Mouse (Mus musculus) heart, embryonic 14.5 days (tissue): ENCODE results near the gene Slc30a2. TPM values are rescaled to one million over a fixed set of nuclear protein-coding genes. Genes with fewer than 3 reads are reported as not detected.

Source experiments
- ATAC-seq: fragments of 200-750 bp; cut with Nextera tagmentation; 2 replicates; pipeline ENCODE4 v1.8.0; 2017; ENCODE audit warnings: low read depth, moderate TSS enrichment; ENCODE audit not compliant: insufficient number of reproducible peaks, insufficient read depth, low FRiP score
- H3K27ac ChIP-seq, 2 experiments: fragments of 200-500 bp in 1 of 2; fragments of 300-500 bp in 1 of 2; sonication (generic) in 1 of 2; replicated peaks in 1 of 2; 2 replicates each; pipeline ENCODE4 v1.5.1; 2012 to 2014; ENCODE audit warnings: low read depth in 2 of 2, low read length in 2 of 2, control low read depth in 1 of 2, mild to moderate bottlenecking in 1 of 2, mixed read lengths in 1 of 2; ENCODE audit not compliant: control insufficient read depth in 1 of 2, insufficient read depth in 1 of 2
- H3K27me3 ChIP-seq: fragments of 300-500 bp; sonication (generic); 2 replicates; pipeline ENCODE4 v1.6.1; 2014; ENCODE audit warnings: mild to moderate bottlenecking, low read length, control low read depth; ENCODE audit not compliant: control insufficient read depth, insufficient read depth
- H3K36me3 ChIP-seq: fragments of 300-500 bp; sonication (generic); 2 replicates; pipeline ENCODE4 v1.6.1; 2014; ENCODE audit warnings: mild to moderate bottlenecking, control low read depth, low read length, mixed read lengths; ENCODE audit not compliant: control insufficient read depth, insufficient read depth
- H3K4me1 ChIP-seq, 2 experiments: fragments of 200-500 bp in 1 of 2; fragments of 300-500 bp in 1 of 2; sonication (generic) in 1 of 2; 2 replicates each; pipeline ENCODE4 v1.6.1; 2012 to 2014; ENCODE audit warnings: low read length in 2 of 2, control low read depth in 1 of 2, mixed read lengths in 1 of 2; ENCODE audit not compliant: control insufficient read depth in 2 of 2, insufficient read depth in 2 of 2
- H3K4me2 ChIP-seq: fragments of 300-500 bp; sonication (generic); 2 replicates; pipeline ENCODE4 v1.6.1; 2014; ENCODE audit warnings: mild to moderate bottlenecking, low read length
- H3K4me3 ChIP-seq, 2 experiments: fragments of 200-500 bp in 1 of 2; fragments of 300-500 bp in 1 of 2; sonication (generic) in 1 of 2; 2 replicates each; pipeline ENCODE4 v1.5.1; 2012 to 2014; ENCODE audit warnings: low read length in 2 of 2, mild to moderate bottlenecking in 2 of 2, control low read depth in 1 of 2, low read depth in 1 of 2, moderate library complexity in 1 of 2; ENCODE audit not compliant: control insufficient read depth in 1 of 2, insufficient read depth in 1 of 2
- H3K9ac ChIP-seq: fragments of 300-500 bp; sonication (generic); 2 replicates; pipeline ENCODE4 v1.6.1; 2014; ENCODE audit warnings: mild to moderate bottlenecking, low read length
- H3K9me3 ChIP-seq: fragments of 300-500 bp; sonication (generic); 2 replicates; pipeline ENCODE4 v1.6.1; 2016; ENCODE audit warnings: low read length, control low read depth; ENCODE audit not compliant: control insufficient read depth
- WGBS: fragments of 180-500 bp; shearing (Covaris S2); extraction: QIAGEN DNeasy Blood & Tissue Kit; methylation state at CpG from one replicate; pipeline ENCODE4 v1.1.7; 2014; 5-methylcytosine and 5-hydroxymethylcytosine counted together
- polyA plus RNA-seq: library from polyadenylated mRNA; unstranded; fragments of >200 nt; fragmentation: Nextera tagmentation; extraction: Ambion mirVana; gene quantifications from 2 replicates; pipeline ENCODE4 v1.2.1, GENCODE M21; 2014

Slc30a2 gene
- polyA plus RNA-seq, 1 experiment from 2014 or later, result 0.08 TPM

- no peak for ATAC-seq
- WGBS, result 47% methylated on average over 17 of the region's 17 CpGs
- H3K27me3 ChIP-seq, result no peaks in the 10 kb centered on the region
- H3K27ac ChIP-seq, result no peak overlapping the region
- peaks cover 32 to 42% of the 10 kb centered on the region in 2 experiments for H3K4me1 ChIP-seq
- no peaks in the 10 kb centered on the region for H3K36me3 ChIP-seq
- H3K4me2 ChIP-seq, result no peak overlapping the region
- H3K4me3 ChIP-seq, result no peak overlapping the region
- no peaks in the 10 kb centered on the region for H3K9me3 ChIP-seq
- no peak overlapping the region for H3K9ac ChIP-seq
These were observed 14.4 kb downstream of the Slc30a2 start for GRCm38 (mm10) chr4:134357461-134357771.

GRCm38 (mm10) chr4:134359649-134360048 lies 16.7 kb downstream of the Slc30a2 start:
- ATAC-seq, result no peak
- Histone ChIP-seq H3K27me3 (no peaks in the 10 kb centered on the region), H3K36me3 (no peaks in the 10 kb centered on the region), H3K4me2 (no peak overlapping the region), H3K4me1 (peaks cover 30 to 40% of the 10 kb centered on the region in 2 experiments), H3K27ac (no peak overlapping the region), H3K9ac (no peak overlapping the region), H3K9me3 (no peaks in the 10 kb centered on the region), H3K4me3 (no peak overlapping the region)
- WGBS, result 90% methylated on average over 6 of the region's 6 CpGs

- no peaks in the 10 kb centered on the region for H3K36me3 ChIP-seq
- WGBS, result 31% methylated on average over 5 of the region's 5 CpGs
- H3K27ac ChIP-seq, result peak overlapping the region; percentile 1 to 43; a peak in 2 of 4 replicates
- peaks cover 19 to 28% of the 10 kb centered on the region in 2 experiments for H3K4me1 ChIP-seq
- no peak overlapping the region for H3K4me3 ChIP-seq
- H3K4me2 ChIP-seq, result no peak overlapping the region
- 0 out of 2 replicates have a peak, but pooled peaks have one; percentile 24 for ATAC-seq
- no peaks in the 10 kb centered on the region for H3K27me3 ChIP-seq
- H3K9me3 ChIP-seq, result no peaks in the 10 kb centered on the region
- no peak overlapping the region for H3K9ac ChIP-seq
These were observed 18.2 kb downstream of the Slc30a2 start for GRCm38 (mm10) chr4:134361215-134361614.

- no peak overlapping the region for H3K4me3 ChIP-seq
- peak overlapping the region in 1 of 2 experiments; percentile 50; a peak in 1 of 4 replicates for H3K27ac ChIP-seq
- no peak overlapping the region for H3K9ac ChIP-seq
- H3K4me1 ChIP-seq, result peaks cover 14 to 22% of the 10 kb centered on the region in 2 experiments
- WGBS, result 30% methylated on average over 9 of the region's 9 CpGs
- no peaks in the 10 kb centered on the region for H3K36me3 ChIP-seq
- ATAC-seq, result no peak; the same call in 1 of the 2 replicates
- no peaks in the 10 kb centered on the region for H3K27me3 ChIP-seq
- peak overlapping the region; percentile 6 for H3K4me2 ChIP-seq
- no peaks in the 10 kb centered on the region for H3K9me3 ChIP-seq
These were observed 19.1 kb downstream of the Slc30a2 start for GRCm38 (mm10) chr4:134362124-134362523.

GRCm38 (mm10) chr4:134362586-134362985 lies 19.6 kb downstream of the Slc30a2 start:
- H3K4me2 ChIP-seq, result peak overlapping the region; percentile 31; the same call in 1 of the 2 replicates
- no peak for ATAC-seq
- no peak overlapping the region for H3K4me3 ChIP-seq
- H3K4me1 ChIP-seq, result peaks cover 12 to 22% of the 10 kb centered on the region in 2 experiments
- H3K27me3 ChIP-seq, result no peaks in the 10 kb centered on the region
- 30% methylated on average over 9 of the region's 9 CpGs for WGBS
- H3K36me3 ChIP-seq, result no peaks in the 10 kb centered on the region
- no peaks in the 10 kb centered on the region for H3K9me3 ChIP-seq
- H3K9ac ChIP-seq, result no peak overlapping the region
- peak overlapping the region in 1 of 2 experiments; percentile 50; a peak in 1 of 4 replicates for H3K27ac ChIP-seq

- H3K36me3 ChIP-seq, result no peaks in the 10 kb centered on the region
- 51% methylated on average over 5 of the region's 5 CpGs for WGBS
- H3K4me3 ChIP-seq, result no peak overlapping the region
- H3K9ac ChIP-seq, result no peak overlapping the region
- ATAC-seq, result no peak
- H3K4me2 ChIP-seq, result no peak overlapping the region
- peaks cover 14 to 23% of the 10 kb centered on the region in 2 experiments for H3K4me1 ChIP-seq
- no peak overlapping the region for H3K27ac ChIP-seq
- peaks cover 10% of the 10 kb centered on the region for H3K27me3 ChIP-seq
- no peaks in the 10 kb centered on the region for H3K9me3 ChIP-seq
These were observed 22.3 kb downstream of the Slc30a2 start for GRCm38 (mm10) chr4:134365280-134365679.

- Histone ChIP-seq H3K9ac (peak overlapping the region; percentile 68), H3K4me3 (peak overlapping the region; percentile 54 to 62), H3K27ac (no peak overlapping the region), H3K4me2 (peak overlapping the region; percentile 92), H3K9me3 (no peaks in the 10 kb centered on the region), H3K36me3 (no peaks in the 10 kb centered on the region), H3K4me1 (peaks cover 14 to 24% of the 10 kb centered on the region in 2 experiments; a peak in 3 of 4 replicates), H3K27me3 (peaks cover 30% of the 10 kb centered on the region)
- 2% methylated on average over 18 of the region's 18 CpGs for WGBS
- ATAC-seq, result no peak
These were observed 27.8 kb downstream of the Slc30a2 start for GRCm38 (mm10) chr4:134370649-134371221.
